In genomic region chr13:64252147-64252546, GRCm38 (mm10) we compare ENCODE assay signal across 11 mouse cellular contexts. TPM values are rescaled to one million over a fixed set of nuclear protein-coding genes. Genes with fewer than 3 reads are reported as not detected.
DNase-seq lines count a peak whose midpoint lies in the region; TF ChIP-seq lines count a peak whose summit lies in the region.
"Had no signal": no experiment of that assay in that cellular context is flagged by ENCODE, and none has a peak within 500 bp of the region (broad histone marks: within the 10 kb centered on the region; RNA-seq: fewer than 3 reads in every experiment).

No protein-coding gene starts in this region.

- peak; percentile 31 for DNase-seq in ovary, adult 18-20 months (ENCODE audit: low spot score)
- DNase-seq in ovary, postnatal 14 days (ENCODE audit: low spot score), result no peak
- peak; percentile 44 for DNase-seq in MEL (ENCODE audit: low read depth, low spot score)
- peak; percentile 58 for DNase-seq in adrenal gland, postnatal 25 days
- DNase-seq in natural killer cell, adult 2 months (ENCODE audit: low spot score in 2 of 2), result peak; percentile 54 to 74
- no peak for DNase-seq in gastrocnemius, postnatal 25 days
- no peak for DNase-seq in cerebellum, adult 2 months
- DNase-seq: gastrocnemius, postnatal 10 days; layer of hippocampus, postnatal 36 days; right cerebral cortex, postnatal 25 days had no signal

- TF ChIP-seq POLR2A in MEL (IDR thresholded peaks at IDR 0.05; ENCODE audit: control insufficient read depth in 1 of 2, insufficient read depth in 1 of 2, low read depth in 1 of 2, low read length in 2 of 2, poor library complexity in 1 of 2), result no peak
- no peak for TF ChIP-seq POLR2A in cerebellum, adult 2 months (IDR thresholded peaks at IDR 0.05; ENCODE audit: borderline replicate concordance, insufficient read depth, low read length)

- H3K79me2 ChIP-seq in MEL (ENCODE audit: control insufficient read depth, insufficient read depth, low read length, poor library complexity), result peaks cover 32% of the 10 kb centered on the region

- H3K9ac ChIP-seq in MEL (ENCODE audit: control insufficient read depth, low read depth, low read length, poor library complexity, severe bottlenecking), result no peak overlapping the region

- no peak for TF ChIP-seq EP300 in MEL (IDR thresholded peaks at IDR 0.05; ENCODE audit: low read depth in 1 of 2, low read length in 2 of 2)

- no peak for TF ChIP-seq RAD21 in MEL (IDR thresholded peaks at IDR 0.05; ENCODE audit: low read depth, low read length)

- WGBS in cerebellum, adult 2 months, result 65% methylated on average over 5 of the region's 5 CpGs

- TF ChIP-seq CTCF in MEL (IDR thresholded peaks at IDR 0.05 in 2 of 3, conservative IDR thresholded peaks at IDR 0.05 in 1 of 3; ENCODE audit: control insufficient read depth in 1 of 3, insufficient read depth in 1 of 3, low read depth in 2 of 3, low read length in 3 of 3, poor library complexity in 1 of 3, severe bottlenecking in 1 of 3), result no peak
- TF ChIP-seq CTCF in cerebellum, adult 2 months (IDR thresholded peaks at IDR 0.05; ENCODE audit: borderline replicate concordance, insufficient read depth, low read depth, low read length), result no peak

- peaks cover 21 to 37% of the 10 kb centered on the region in 2 experiments for H3K4me1 ChIP-seq in MEL (ENCODE audit: control insufficient read depth in 1 of 2, insufficient read depth in 2 of 2, low read length in 2 of 2)
- peaks cover 7% of the 10 kb centered on the region; the same call in 1 of the 2 replicates for H3K4me1 ChIP-seq in cerebellum, adult 2 months (ENCODE audit: control insufficient read depth, insufficient read depth, low read length)

- no peak overlapping the region for H3K4me3 ChIP-seq in MEL (ENCODE audit: control insufficient read depth in 1 of 2, insufficient read depth in 1 of 2, low read depth in 2 of 2, low read length in 2 of 2)
- no peak overlapping the region for H3K4me3 ChIP-seq in cerebellum, adult 2 months (replicated peaks; ENCODE audit: insufficient read depth, low read depth, low read length)
- H3K4me3 ChIP-seq: megakaryocyte, embryonic 14.5 days had no signal

- peak overlapping the region; percentile 6; the same call in 1 of the 2 replicates for H3K27ac ChIP-seq in MEL (ENCODE audit: control insufficient read depth, low read depth, low read length)
- no peak overlapping the region for H3K27ac ChIP-seq in cerebellum, adult 2 months (ENCODE audit: insufficient read depth, low read length)

- peaks cover 0 to 42% of the 10 kb centered on the region in 2 experiments; a peak in 2 of 4 replicates for H3K36me3 ChIP-seq in MEL (ENCODE audit: control insufficient read depth in 1 of 2, insufficient read depth in 2 of 2, low read length in 2 of 2)

- no peaks in the 10 kb centered on the region for H3K9me3 ChIP-seq in MEL (replicated peaks; ENCODE audit: insufficient read depth, low read length)
- H3K9me3 ChIP-seq: megakaryocyte, embryonic 14.5 days had no signal

- H3K27me3 ChIP-seq in MEL (ENCODE audit: control insufficient read depth in 1 of 2, insufficient read depth in 2 of 2, low read length in 2 of 2), result no peaks in the 10 kb centered on the region
- H3K27me3 ChIP-seq in cerebellum, adult 2 months (ENCODE audit: control insufficient read depth, insufficient read depth, low read length), result no peaks in the 10 kb centered on the region
- H3K27me3 ChIP-seq: megakaryocyte, embryonic 14.5 days had no signal

TF ChIP-seq in MEL, 35 proteins besides CTCF, POLR2A, EP300 and RAD21:
- TF ChIP-seq RCOR1 (IDR thresholded peaks at IDR 0.05; ENCODE audit: low read depth, low read length) (no peak), USF1 (IDR thresholded peaks at IDR 0.05; ENCODE audit: low read depth, low read length) (peak; percentile 89), MAX (IDR thresholded peaks at IDR 0.05; ENCODE audit: low read length) (peak; percentile 78), USF2 (IDR thresholded peaks at IDR 0.05; ENCODE audit: borderline replicate concordance in 1 of 2, insufficient read depth in 1 of 2, low read depth in 1 of 2, low read length in 2 of 2) (peak in 1 of 2 experiments; percentile 46; a peak in 1 of 4 replicates), ZKSCAN1 (IDR thresholded peaks at IDR 0.05; ENCODE audit: low read depth, low read length) (peak; percentile 56; the same call in 1 of the 2 replicates)

RNA-seq across cellular contexts. Expression of gene Cdc14b, which starts 22.9 kb away (rescaled TPM):
- 18.7 and 22.2 TPM in 2 replicates for total RNA-seq in MEL (2012; rRNA removed)
- 10 to 100 TPM in 1 of 2 experiments, not detected in 1; 28.3 TPM for polyA plus RNA-seq in MEL (2012; ENCODE audit: insufficient read depth in 1 of 2, insufficient read length in 2 of 2, low read depth in 1 of 2, low replicate concordance in 2 of 2, missing spikeins in 1 of 2)
- total RNA-seq in adrenal gland, postnatal 25 days (2021), result 9.7 and 10.2 TPM in 2 replicates
- total RNA-seq in gastrocnemius, postnatal 25 days (2021), result 1 to 10 TPM; 3.8 to 4.6 TPM
- polyA plus RNA-seq in cerebellum, adult 2 months (2012; rRNA removed), result 15.3 and 17.0 TPM in 2 replicates

Comparison
In these comparisons a context has a peak if more than half of its experiments do, and no peak if none do; other contexts are left out.
1. DNase-seq: peak in ovary, adult 18-20 months (single experiment), MEL (single experiment), adrenal gland, postnatal 25 days (single experiment) and natural killer cell, adult 2 months (2 of 2); none in ovary, postnatal 14 days (single experiment), gastrocnemius, postnatal 25 days (single experiment) and cerebellum, adult 2 months (0 of 2).